Mouse (Mus musculus) liver, embryonic 12.5 days (tissue): ENCODE measurements around the gene Gmppb. TPM values are rescaled to one million over a fixed set of nuclear protein-coding genes. Genes with fewer than 3 reads are reported as not detected.

ENCODE experiments used
- ATAC-seq: fragments of 200-750 bp; cut with Nextera tagmentation; 2 replicates; pipeline ENCODE4 v1.8.0; 2017; ENCODE audit warnings: moderate number of reproducible peaks, mild to moderate bottlenecking, moderate library complexity
- H3K27ac ChIP-seq: fragments of 300-500 bp; sonication (generic); 2 replicates; pipeline ENCODE4 v1.5.1; 2016; ENCODE audit warnings: mild to moderate bottlenecking
- H3K27me3 ChIP-seq: fragments of 300-500 bp; sonication (generic); replicated peaks from 2 replicates; pipeline ENCODE4 v1.6.1; 2016; ENCODE audit warnings: mild to moderate bottlenecking, moderate library complexity
- H3K36me3 ChIP-seq: fragments of 300-500 bp; sonication (generic); 2 replicates; pipeline ENCODE4 v1.6.1; 2016; ENCODE audit warnings: mild to moderate bottlenecking, moderate library complexity
- H3K4me1 ChIP-seq: fragments of 300-500 bp; sonication (generic); 2 replicates; pipeline ENCODE4 v1.6.1; 2016
- H3K4me2 ChIP-seq: fragments of 300-500 bp; sonication (generic); 2 replicates; pipeline ENCODE4 v1.6.1; 2016; ENCODE audit warnings: mild to moderate bottlenecking, moderate library complexity
- H3K4me3 ChIP-seq: fragments of 300-500 bp; sonication (generic); 2 replicates; pipeline ENCODE4 v1.5.1; 2016; ENCODE audit warnings: mild to moderate bottlenecking, moderate library complexity
- H3K9ac ChIP-seq: fragments of 300-500 bp; sonication (generic); 2 replicates; pipeline ENCODE4 v1.6.1; 2016; ENCODE audit warnings: mild to moderate bottlenecking, moderate library complexity
- H3K9me3 ChIP-seq: fragments of 300-500 bp; sonication (generic); replicated peaks from 2 replicates; pipeline ENCODE4 v1.6.1; 2016; ENCODE audit warnings: mild to moderate bottlenecking, moderate library complexity
- WGBS: fragments of 180-500 bp; shearing (Covaris S2); methylation state at CpG from one replicate; pipeline ENCODE4 v1.1.7; 2016; ENCODE audit not compliant: insufficient replicate concordance; 5-methylcytosine and 5-hydroxymethylcytosine counted together
- polyA plus RNA-seq: library from polyadenylated mRNA; unstranded; fragments of >200 nt; fragmentation: Nextera tagmentation; extraction: Ambion mirVana; gene quantifications from 2 replicates; pipeline ENCODE4 v1.2.1, GENCODE M21; 2016

Gmppb gene
- polyA plus RNA-seq, 1 experiment from 2014 or later, result 22.1 TPM

GRCm38 (mm10) chr9:108032126-108032525 lies 16.9 kb upstream of the Gmppb start:
- peaks cover 16% of the 10 kb centered on the region for H3K4me1 ChIP-seq
- no peak for ATAC-seq
- peaks cover 87% of the 10 kb centered on the region for H3K36me3 ChIP-seq
- H3K4me3 ChIP-seq, result no peak overlapping the region
- no peak overlapping the region for H3K9ac ChIP-seq
- no peak overlapping the region for H3K4me2 ChIP-seq
- H3K27me3 ChIP-seq, result no peaks in the 10 kb centered on the region
- H3K27ac ChIP-seq, result no peak overlapping the region
- H3K9me3 ChIP-seq, result no peaks in the 10 kb centered on the region
- WGBS, result 95% methylated on average over 5 of the region's 5 CpGs

GRCm38 (mm10) chr9:108035331-108036156 lies 13.5 kb upstream of the Gmppb start:
- Histone ChIP-seq H3K27ac (no peak overlapping the region), H3K9me3 (no peaks in the 10 kb centered on the region), H3K27me3 (no peaks in the 10 kb centered on the region), H3K9ac (no peak overlapping the region), H3K4me1 (peaks cover 16% of the 10 kb centered on the region), H3K4me3 (no peak overlapping the region), H3K36me3 (peaks cover 88% of the 10 kb centered on the region), H3K4me2 (no peak overlapping the region)
- peak; percentile 35; the same call in 1 of the 2 replicates for ATAC-seq
- WGBS, result 89% methylated on average over 2 of the region's 2 CpGs

GRCm38 (mm10) chr9:108044751-108045492 lies 4.1 kb upstream of the Gmppb start:
- H3K27ac ChIP-seq, result no peak overlapping the region
- no peaks in the 10 kb centered on the region for H3K9me3 ChIP-seq
- peaks cover 38% of the 10 kb centered on the region for H3K4me1 ChIP-seq
- ATAC-seq, result no peak
- H3K4me2 ChIP-seq, result no peak overlapping the region
- H3K9ac ChIP-seq, result no peak overlapping the region
- no peak overlapping the region for H3K4me3 ChIP-seq
- H3K36me3 ChIP-seq, result peaks cover 71% of the 10 kb centered on the region
- 93% methylated on average over 8 of the region's 8 CpGs for WGBS
- no peaks in the 10 kb centered on the region for H3K27me3 ChIP-seq

- peaks cover 47% of the 10 kb centered on the region for H3K4me1 ChIP-seq
- H3K27me3 ChIP-seq, result no peaks in the 10 kb centered on the region
- H3K9me3 ChIP-seq, result no peaks in the 10 kb centered on the region
- no peak overlapping the region for H3K4me3 ChIP-seq
- peak overlapping the region; percentile 94 for H3K4me2 ChIP-seq
- H3K27ac ChIP-seq, result peak overlapping the region; percentile 91
- H3K9ac ChIP-seq, result 0 out of 2 replicates have a peak overlapping the region, but pooled peaks have one; percentile 14
- 86% methylated on average over 4 of the region's 4 CpGs for WGBS
- no peak for ATAC-seq
- peaks cover 72% of the 10 kb centered on the region for H3K36me3 ChIP-seq
Measured at GRCm38 (mm10) chr9:108046582-108046981, 2.5 kb upstream of the Gmppb start.

GRCm38 (mm10) chr9:108047601-108048565 lies 1.2 kb upstream of the Gmppb start:
- Histone ChIP-seq H3K27ac (peak overlapping the region; percentile 91), H3K4me3 (peak overlapping the region; percentile 79), H3K4me2 (peak overlapping the region; percentile 94), H3K9ac (peak overlapping the region; percentile 73), H3K36me3 (peaks cover 70% of the 10 kb centered on the region), H3K4me1 (peaks cover 59% of the 10 kb centered on the region), H3K27me3 (no peaks in the 10 kb centered on the region), H3K9me3 (no peaks in the 10 kb centered on the region)
- 36% methylated on average over 17 of the region's 17 CpGs for WGBS
- no peak; the same call in 1 of the 2 replicates for ATAC-seq

- H3K36me3 ChIP-seq, result peaks cover 68% of the 10 kb centered on the region
- peak overlapping the region; percentile 73 for H3K9ac ChIP-seq
- peaks cover 66% of the 10 kb centered on the region for H3K4me1 ChIP-seq
- H3K4me2 ChIP-seq, result peak overlapping the region; percentile 94
- H3K27ac ChIP-seq, result peak overlapping the region; percentile 91
- no peaks in the 10 kb centered on the region for H3K27me3 ChIP-seq
- no peaks in the 10 kb centered on the region for H3K9me3 ChIP-seq
- ATAC-seq, result 0 out of 2 replicates have a peak, but pooled peaks have one; percentile 1
- peak overlapping the region; percentile 79 for H3K4me3 ChIP-seq
- WGBS, result 1% methylated on average over 19 of the region's 19 CpGs
Measured at GRCm38 (mm10) chr9:108048566-108048955, 481 bp upstream of the Gmppb start.

GRCm38 (mm10) chr9:108049561-108050251 lies 664 bp downstream of the Gmppb start:
- ATAC-seq, result 0 out of 2 replicates have a peak, but pooled peaks have one; percentile 0
- peak overlapping the region; percentile 94 for H3K4me2 ChIP-seq
- H3K4me3 ChIP-seq, result peak overlapping the region; percentile 79
- peak overlapping the region; percentile 91 for H3K27ac ChIP-seq
- 36% methylated on average over 15 of the region's 15 CpGs for WGBS
- peak overlapping the region; percentile 83 for H3K9ac ChIP-seq
- no peaks in the 10 kb centered on the region for H3K9me3 ChIP-seq
- peaks cover 75% of the 10 kb centered on the region for H3K4me1 ChIP-seq
- H3K36me3 ChIP-seq, result peaks cover 74% of the 10 kb centered on the region
- no peaks in the 10 kb centered on the region for H3K27me3 ChIP-seq

GRCm38 (mm10) chr9:108051184-108051930 lies 2.3 kb downstream of the Gmppb start:
- WGBS, result 90% methylated on average over 15 of the region's 15 CpGs
- Histone ChIP-seq H3K36me3 (peaks cover 74% of the 10 kb centered on the region), H3K4me2 (no peak overlapping the region), H3K9me3 (no peaks in the 10 kb centered on the region), H3K4me1 (peaks cover 67% of the 10 kb centered on the region), H3K4me3 (no peak overlapping the region), H3K27me3 (no peaks in the 10 kb centered on the region), H3K27ac (peak overlapping the region; percentile 20; the same call in 1 of the 2 replicates), H3K9ac (no peak overlapping the region)
- no peak for ATAC-seq

GRCm38 (mm10) chr9:108051931-108052220 lies 2.8 kb downstream of the Gmppb start:
- Histone ChIP-seq H3K36me3 (peaks cover 74% of the 10 kb centered on the region), H3K4me1 (peaks cover 62% of the 10 kb centered on the region), H3K9me3 (no peaks in the 10 kb centered on the region), H3K4me3 (no peak overlapping the region), H3K9ac (no peak overlapping the region), H3K4me2 (no peak overlapping the region), H3K27ac (peak overlapping the region; percentile 52; the same call in 1 of the 2 replicates), H3K27me3 (no peaks in the 10 kb centered on the region)
- WGBS, result 82% methylated on average over 4 of the region's 4 CpGs
- no peak for ATAC-seq

GRCm38 (mm10) chr9:108052411-108052810 lies 3.4 kb downstream of the Gmppb start:
- H3K27me3 ChIP-seq, result no peaks in the 10 kb centered on the region
- H3K27ac ChIP-seq, result peak overlapping the region; percentile 52
- 69% methylated on average over 7 of the region's 7 CpGs for WGBS
- H3K4me3 ChIP-seq, result no peak overlapping the region
- no peak for ATAC-seq
- no peaks in the 10 kb centered on the region for H3K9me3 ChIP-seq
- H3K9ac ChIP-seq, result no peak overlapping the region
- no peak overlapping the region for H3K4me2 ChIP-seq
- peaks cover 57% of the 10 kb centered on the region for H3K4me1 ChIP-seq
- peaks cover 74% of the 10 kb centered on the region for H3K36me3 ChIP-seq
